Mouse (Mus musculus) G1E (cell line): ENCODE data around the gene Zbtb40.

Experiments
- CTCF ChIP-seq: IDR thresholded peaks from 2 replicates; pipeline ENCODE4 v1.5.1; 2012; ENCODE audit warnings: low read depth, low read length, inconsistent platforms, mixed read lengths
- GATA2 ChIP-seq: IDR thresholded peaks from 2 replicates; pipeline ENCODE4 v1.6.1; 2012; ENCODE audit warnings: low read depth, low read length, inconsistent platforms, borderline replicate concordance

DNA sequence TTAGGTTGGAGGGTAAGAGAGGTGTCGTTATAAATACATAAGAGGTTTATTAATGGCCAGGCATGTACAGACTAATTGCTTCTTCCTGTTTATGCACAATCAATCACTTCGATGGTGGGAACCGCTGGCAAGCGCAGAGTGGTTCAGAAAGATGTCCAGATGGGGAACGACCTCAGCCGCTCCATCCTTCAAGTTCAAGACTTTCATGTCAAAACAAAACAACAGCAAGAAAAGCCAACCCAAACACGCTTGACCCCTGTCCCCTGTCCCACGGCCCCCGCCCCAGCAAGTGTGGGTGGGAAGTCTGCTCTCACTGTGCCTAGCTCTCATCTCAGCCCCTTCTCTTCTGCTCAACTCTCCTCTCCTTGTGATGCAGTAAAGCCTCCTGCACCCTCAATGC is 88.0 kb downstream of the Zbtb40 start:
- TF ChIP-seq CTCF (no peak), GATA2 (no peak)
